Mouse (Mus musculus): ENCODE data around the gene Gm12790. TPM values are rescaled to one million over a fixed set of nuclear protein-coding genes. Genes with fewer than 3 reads are reported as not detected.

The Gm12790 gene
- polyA plus RNA-seq, 1 experiment from 2014 or later: not detected

Other genes starting within 250 kb of the Gm12790 start
- gene B020004J07Rik, start 137.0 kb downstream of the Gm12790 start, polyA plus RNA-seq (2014; fragmentation: Nextera tagmentation; extraction: Ambion mirVana): not detected in 2 replicates
- not detected in 2 replicates for gene C130073F10Rik, start 87.3 kb downstream of the Gm12790 start, polyA plus RNA-seq (2014; fragmentation: Nextera tagmentation; extraction: Ambion mirVana)
- not detected in 2 replicates for gene Gm12800, start 71.9 kb downstream of the Gm12790 start, polyA plus RNA-seq (2014; fragmentation: Nextera tagmentation; extraction: Ambion mirVana)
- gene Gm12794, start 40.6 kb downstream of the Gm12790 start, polyA plus RNA-seq (2014; fragmentation: Nextera tagmentation; extraction: Ambion mirVana): not detected in 2 replicates
- gene Gm12789, start 5.6 kb upstream of the Gm12790 start, polyA plus RNA-seq (2014; fragmentation: Nextera tagmentation; extraction: Ambion mirVana): not detected in 2 replicates
- gene Pde4b, start 106.5 kb upstream of the Gm12790 start, polyA plus RNA-seq (2014; fragmentation: Nextera tagmentation; extraction: Ambion mirVana): 9.2 and 11.5 TPM in 2 replicates

Data from liver, embryonic 11.5 days (tissue).